Mouse (Mus musculus): ENCODE results near the gene Mitf. TPM values are rescaled to one million over a fixed set of nuclear protein-coding genes. Genes with fewer than 3 reads are reported as not detected.

The Mitf gene
- polyA plus RNA-seq, 1 experiment from 2014 or later: 3.0 TPM

- DNase-seq (ENCODE audit: low spot score): no peak
- 64% methylated on average over 2 of the region's 2 CpGs for WGBS
- Histone ChIP-seq H3K9ac (ENCODE audit: low read depth, low read length) (no peak overlapping the region), H3K4me3 (ENCODE audit: low read depth, low read length) (no peak overlapping the region), H3K4me2 (ENCODE audit: low read depth, low read length) (no peak overlapping the region), H3K4me1 (ENCODE audit: control insufficient read depth, insufficient read depth, low read length) (peaks cover 5% of the 10 kb centered on the region; the same call in 1 of the 2 replicates), H3K27me3 (replicated peaks; ENCODE audit: control insufficient read depth, insufficient read depth, low read length) (no peaks in the 10 kb centered on the region), H3K36me3 (ENCODE audit: control insufficient read depth, insufficient read depth, low read length) (no peaks in the 10 kb centered on the region), H3K27ac (replicated peaks; ENCODE audit: low read depth, low read length) (no peak overlapping the region), H3K9me3 (ENCODE audit: control insufficient read depth, low read length) (no peaks in the 10 kb centered on the region)
- no peak for ATAC-seq (ENCODE audit: low read depth)
Observed at GRCm38 (mm10) chr6:98049551-98049950, 242.7 kb downstream of the Mitf start.

- WGBS: 83% methylated on average over 13 of the region's 13 CpGs
- Histone ChIP-seq H3K4me2 (ENCODE audit: low read depth, low read length) (no peak overlapping the region), H3K27ac (replicated peaks; ENCODE audit: low read depth, low read length) (no peak overlapping the region), H3K9ac (ENCODE audit: low read depth, low read length) (no peak overlapping the region), H3K9me3 (ENCODE audit: control insufficient read depth, low read length) (no peaks in the 10 kb centered on the region), H3K4me1 (ENCODE audit: control insufficient read depth, insufficient read depth, low read length) (no peaks in the 10 kb centered on the region), H3K4me3 (ENCODE audit: low read depth, low read length) (no peak overlapping the region), H3K27me3 (replicated peaks; ENCODE audit: control insufficient read depth, insufficient read depth, low read length) (no peaks in the 10 kb centered on the region), H3K36me3 (ENCODE audit: control insufficient read depth, insufficient read depth, low read length) (no peaks in the 10 kb centered on the region)
- DNase-seq (ENCODE audit: low spot score) (no peak), ATAC-seq (ENCODE audit: low read depth) (no peak)
Observed at GRCm38 (mm10) chr6:98061878-98062277, 255.0 kb downstream of the Mitf start.

GRCm38 (mm10) chr6:98064926-98065325 lies 258.1 kb downstream of the Mitf start:
- no peaks in the 10 kb centered on the region for H3K4me1 ChIP-seq (ENCODE audit: control insufficient read depth, insufficient read depth, low read length)
- H3K27me3 ChIP-seq (replicated peaks; ENCODE audit: control insufficient read depth, insufficient read depth, low read length): no peaks in the 10 kb centered on the region
- H3K9me3 ChIP-seq (ENCODE audit: control insufficient read depth, low read length): no peaks in the 10 kb centered on the region
- no peak overlapping the region for H3K4me2 ChIP-seq (ENCODE audit: low read depth, low read length)
- H3K4me3 ChIP-seq (ENCODE audit: low read depth, low read length): no peak overlapping the region
- WGBS: 26% methylated on average over 5 of the region's 5 CpGs
- DNase-seq (ENCODE audit: low spot score) (no peak), ATAC-seq (ENCODE audit: low read depth) (no peak)
- no peak overlapping the region for H3K9ac ChIP-seq (ENCODE audit: low read depth, low read length)
- H3K27ac ChIP-seq (replicated peaks; ENCODE audit: low read depth, low read length): no peak overlapping the region
- H3K36me3 ChIP-seq (ENCODE audit: control insufficient read depth, insufficient read depth, low read length): no peaks in the 10 kb centered on the region

- Histone ChIP-seq H3K9me3 (ENCODE audit: control insufficient read depth, low read length) (no peaks in the 10 kb centered on the region), H3K4me1 (ENCODE audit: control insufficient read depth, insufficient read depth, low read length) (no peaks in the 10 kb centered on the region), H3K4me2 (ENCODE audit: low read depth, low read length) (no peak overlapping the region), H3K27ac (replicated peaks; ENCODE audit: low read depth, low read length) (no peak overlapping the region), H3K36me3 (ENCODE audit: control insufficient read depth, insufficient read depth, low read length) (no peaks in the 10 kb centered on the region), H3K9ac (ENCODE audit: low read depth, low read length) (no peak overlapping the region), H3K27me3 (replicated peaks; ENCODE audit: control insufficient read depth, insufficient read depth, low read length) (no peaks in the 10 kb centered on the region), H3K4me3 (ENCODE audit: low read depth, low read length) (no peak overlapping the region)
- ATAC-seq (ENCODE audit: low read depth): no peak
- DNase-seq (ENCODE audit: low spot score): no peak
- 82% methylated on average over 4 of the region's 4 CpGs for WGBS
Observed at GRCm38 (mm10) chr6:98066420-98066819, 259.6 kb downstream of the Mitf start.

Other genes with a start within 250 kb of the Mitf start
- 17.5 and 18.9 TPM in 2 replicates for gene Frmd4b, start 189.5 kb upstream of the Mitf start, polyA plus RNA-seq (2014; fragmentation: Nextera tagmentation; extraction: Ambion mirVana)